Mouse (Mus musculus) left cerebral cortex, adult 8-10 months (tissue): ENCODE measurements around the gene Iqce. TPM values are rescaled to one million over a fixed set of nuclear protein-coding genes. Genes with fewer than 3 reads are reported as not detected.

Source experiments
- DNase-seq, 2 experiments: peaks; one replicate each; pipeline ENCODE4 v3.0.0; 2022; ENCODE audit warnings: low spot score in 2 of 2
- total RNA-seq, 4 experiments: library from RNA; stranded (reverse); gene quantifications; 2 replicates each; pipeline ENCODE4 v1.2.4; 2022

Iqce gene
- total RNA-seq, 4 experiments from 2014 or later = 45.8 to 52.8 (median 51.2) TPM

GRCm38 (mm10) chr5:140617714-140618113, 84.5 kb downstream of the Iqce start:
- no peak for DNase-seq

GRCm38 (mm10) chr5:140616691-140617090, 85.5 kb downstream of the Iqce start:
- DNase-seq = no peak

- no peak for DNase-seq
Measured at GRCm38 (mm10) chr5:140616110-140616503, 86.1 kb downstream of the Iqce start.

- no peak for DNase-seq
Measured at GRCm38 (mm10) chr5:140615321-140616109, 86.7 kb downstream of the Iqce start.

GRCm38 (mm10) chr5:140614837-140615236, 87.3 kb downstream of the Iqce start:
- no peak for DNase-seq

- no peak for DNase-seq
Measured at GRCm38 (mm10) chr5:140614141-140614540, 88.0 kb downstream of the Iqce start.

- DNase-seq = no peak
Measured at GRCm38 (mm10) chr5:140612191-140612590, 90.0 kb downstream of the Iqce start.

Other genes starting within 250 kb of the Iqce start
- 10 to 100 TPM; 17.4 to 20.2 (median 18.7) TPM for gene Chst12, start 196.8 kb downstream of the Iqce start, total RNA-seq
- gene Grifin, start 137.3 kb downstream of the Iqce start, total RNA-seq = 1 to 10 TPM in 1 of 4 experiments, under 1 TPM in 2, not detected in 1; 0.80 to 1.3 (median 0.93) TPM
- 10 to 100 TPM; 19.9 to 24.1 (median 22.3) TPM for gene Lfng, start 95.1 kb downstream of the Iqce start, total RNA-seq
- gene Ttyh3, start 53.3 kb downstream of the Iqce start, total RNA-seq = 100 to 1,000 TPM; 173 to 201 (median 187) TPM
- gene Brat1, start 2.6 kb upstream of the Iqce start, total RNA-seq = 10 to 100 TPM; 20.0 to 21.1 (median 21.0) TPM
- gene Amz1, start 21.7 kb upstream of the Iqce start, total RNA-seq = 10 to 100 TPM; 21.0 to 28.7 (median 24.7) TPM
- 10 to 100 TPM; 82.0 to 85.9 (median 83.8) TPM for gene Gna12, start 128.1 kb upstream of the Iqce start, total RNA-seq